Mouse (Mus musculus) embryonic stem cell, embryonic (primary cell): ENCODE measurements around the gene Procr.

Experiments used
- CTCF ChIA-PET, 4 experiments: fragments of 300-600 bp in 2 of 4; fragments of 350-600 bp in 2 of 4; sonication (Branson Sonifier 250); formaldehyde crosslinking; loops; one replicate each; lab custom pipeline; 2022; ENCODE audit warnings: inconsistent platforms in 2 of 4; lab: Charles Lee
- POLR2A ChIA-PET, 4 experiments: fragments of 300-600 bp in 2 of 4; fragments of 350-600 bp in 2 of 4; sonication (Branson Sonifier 250); formaldehyde crosslinking; loops; one replicate each; lab custom pipeline; 2022; ENCODE audit warnings: antibody characterized with exemption in 4 of 4, inconsistent platforms in 1 of 4; lab: Charles Lee

Gene Procr

GRCm38 (mm10) chr2:155776824-155777687 lies 26.1 kb downstream of the Procr start:
- ChIA-PET POLR2A (interaction anchor here in 3 of 4 experiments (0.5 to 1.9 kb wide), 8 partner anchors 85 to 473 kb away, joined by 3 to 5 read pairs (median 4); partner anchors contain the start of genes Trpc4ap (in 2 of the 3), Cpne1 (in 1 of the 3), Rbm12 (in 1 of the 3) and Uqcc1 (in 1 of the 3)), CTCF (interaction anchor here in 3 of 4 experiments (0.6 to 2.7 kb wide), 6 partner anchors 12 to 838 kb away, joined by 3 to 9 read pairs (median 4); partner anchors contain the start of gene Trpc4ap (in 1 of the 3))

GRCm38 (mm10) chr2:155777688-155777985 lies 26.7 kb downstream of the Procr start:
- POLR2A ChIA-PET, result interaction anchor here in 1 of 4 experiments (0.6 kb wide), 2 partner anchors 118 to 472 kb away, joined by 3 to 4 read pairs; no protein-coding TSS in a partner anchor
- CTCF ChIA-PET, result interaction anchor here in 1 of 4 experiments (0.9 kb wide), 1 partner anchor 85 kb away, joined by 3 read pairs; the partner anchor contains the start of gene Trpc4ap

DNA sequence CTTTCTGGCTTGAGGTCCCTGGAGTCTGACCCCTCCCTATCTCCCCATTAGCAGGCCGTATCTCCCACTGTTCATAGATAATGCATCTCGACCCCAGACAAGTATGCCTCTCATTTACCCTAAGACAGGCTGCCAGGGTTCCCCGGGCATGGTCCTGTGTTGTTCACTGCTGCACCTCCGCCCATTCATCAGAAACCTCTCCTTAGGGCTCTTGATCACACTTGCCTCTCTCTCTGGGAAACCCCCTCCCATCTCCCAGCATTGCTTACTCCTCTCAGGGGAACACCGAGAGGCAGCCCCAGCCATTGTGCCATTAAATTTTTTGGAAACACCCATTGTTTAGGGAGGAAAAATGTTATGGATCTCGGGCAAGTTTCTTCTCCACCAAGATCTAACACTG lies 27.1 kb downstream of the Procr start:
- POLR2A ChIA-PET, result interaction anchor here in 1 of 4 experiments (0.6 kb wide), 2 partner anchors 117 to 472 kb away, joined by 3 to 4 read pairs; no protein-coding TSS in a partner anchor
- CTCF ChIA-PET, result interaction anchor here in 1 of 4 experiments (0.9 kb wide), 1 partner anchor 86 kb away, joined by 3 read pairs; the partner anchor contains the start of gene Trpc4ap

DNA sequence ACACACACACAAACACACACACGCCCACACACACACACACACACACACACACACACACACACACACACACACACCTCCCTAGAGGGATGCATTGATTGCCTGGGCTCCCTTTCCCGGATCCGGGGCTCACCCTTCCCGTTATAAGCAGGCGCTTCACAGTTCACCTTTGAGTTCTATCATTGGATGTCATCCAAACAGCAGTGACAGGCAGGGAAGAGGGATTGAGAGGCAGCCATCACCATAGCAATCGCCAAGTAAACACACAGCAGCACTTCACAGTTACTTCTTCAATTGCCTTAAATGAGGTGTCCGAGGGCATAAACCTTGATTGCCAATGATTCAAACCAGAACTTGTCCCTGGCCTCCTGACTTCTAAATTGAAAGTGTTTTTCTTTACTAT lies 28.1 kb downstream of the Procr start:
- ChIA-PET POLR2A (no interaction called here), CTCF (no interaction called here)

DNA sequence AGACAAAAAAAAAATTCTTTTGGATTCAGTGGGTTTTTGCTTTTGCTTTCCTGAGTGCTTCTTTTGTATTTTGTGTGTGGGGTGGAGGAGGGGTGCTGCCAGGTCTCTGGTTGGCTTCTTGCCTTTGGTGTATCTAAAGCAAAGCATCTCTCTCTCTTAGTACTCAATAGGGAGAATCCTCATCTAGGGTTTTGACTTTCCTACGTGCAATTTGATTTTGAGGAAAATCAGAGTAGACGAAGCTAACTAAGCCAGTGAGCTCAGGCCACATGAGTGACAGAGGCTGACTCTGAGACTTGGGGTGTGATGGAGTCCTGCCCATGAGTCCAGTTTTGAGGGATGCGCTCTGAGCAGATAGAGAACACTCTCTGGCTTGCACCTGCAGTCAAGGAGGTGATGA lies 28.6 kb downstream of the Procr start:
- CTCF ChIA-PET, result no interaction called here
- POLR2A ChIA-PET, result no interaction called here

GRCm38 (mm10) chr2:155784534-155784933 lies 33.6 kb downstream of the Procr start:
- CTCF ChIA-PET, result interaction anchor here in 2 of 4 experiments (1.1 to 1.5 kb wide), 2 partner anchors 19 to 29 kb away, joined by 3 to 4 read pairs; no protein-coding TSS in a partner anchor
- POLR2A ChIA-PET, result interaction anchor here in 1 of 4 experiments (1.5 kb wide), 1 partner anchor 8 kb away, joined by 5 read pairs; no protein-coding TSS in a partner anchor

DNA sequence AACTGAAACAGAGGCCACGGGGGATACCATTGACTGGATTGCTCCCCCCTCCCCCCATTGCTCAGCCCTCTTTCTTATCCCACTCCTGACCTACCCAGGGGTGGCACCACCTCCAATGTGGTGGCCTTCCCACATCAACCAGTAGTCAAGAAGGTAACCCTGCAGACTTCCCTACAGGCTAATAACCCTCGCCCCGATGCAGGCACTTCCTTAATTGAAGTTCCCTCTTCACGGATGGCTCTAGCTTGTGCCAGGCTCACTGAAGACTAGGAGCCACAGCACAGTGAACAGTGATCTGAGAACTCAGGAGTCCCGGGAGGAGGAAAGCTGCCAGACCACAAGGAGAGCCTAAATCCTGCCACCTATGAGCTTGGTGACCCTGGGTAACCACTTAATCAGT lies 36.0 kb downstream of the Procr start:
- CTCF ChIA-PET, result interaction anchor here in 1 of 4 experiments (1.2 kb wide), 1 partner anchor 11 kb away, joined by 3 read pairs; no protein-coding TSS in a partner anchor
- POLR2A ChIA-PET, result no interaction called here

DNA sequence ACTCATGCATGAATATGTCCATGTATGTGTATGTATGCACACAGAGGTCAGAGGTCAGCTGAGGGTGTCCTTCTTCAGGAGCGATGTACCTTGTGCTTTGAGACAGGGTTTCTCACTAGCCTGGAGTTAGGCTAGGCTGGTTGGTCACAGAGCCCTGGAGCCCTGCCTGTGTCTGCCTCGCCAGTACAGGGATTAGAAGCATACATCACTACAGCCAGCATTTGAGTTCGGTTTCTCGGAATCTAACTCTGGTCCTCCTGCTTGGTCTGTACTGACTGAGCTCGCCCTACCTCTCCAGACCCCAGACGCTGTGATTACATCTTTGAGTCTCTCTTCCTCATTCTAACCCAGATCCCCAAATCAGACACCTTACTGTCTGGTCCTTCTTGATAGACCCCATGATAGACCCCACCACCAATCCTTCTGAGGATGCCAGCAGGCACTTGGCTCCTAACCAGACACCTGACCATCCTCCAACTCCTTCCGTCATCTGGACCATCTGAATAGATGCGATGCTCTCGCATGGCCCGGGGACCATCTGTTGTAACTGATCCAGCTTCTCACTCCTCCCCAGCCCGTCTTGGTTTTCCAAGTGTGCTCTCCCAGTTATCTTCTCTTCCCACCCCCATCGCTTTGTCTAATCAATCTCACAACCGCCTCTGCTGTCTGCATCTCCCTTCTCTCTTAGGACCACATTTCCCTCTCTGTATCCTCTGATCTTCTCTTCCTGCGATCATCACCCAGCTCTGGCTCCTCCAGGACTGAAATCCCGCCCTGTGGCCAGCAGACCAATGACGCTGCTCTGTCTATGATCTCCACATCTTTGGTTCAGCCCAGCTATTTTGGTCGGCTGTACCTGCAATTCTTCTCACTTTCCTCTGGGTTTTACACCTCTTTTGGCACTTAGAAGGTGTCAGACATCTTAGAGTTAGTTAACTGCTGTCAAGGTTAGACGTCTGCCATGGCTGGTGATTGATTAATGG lies 37.3 kb downstream of the Procr start:
- ChIA-PET CTCF (interaction anchor here in 1 of 4 experiments (0.5 to 1.2 kb wide), 2 partner anchors 9 to 15 kb away, joined by 3 read pairs; no protein-coding TSS in a partner anchor), POLR2A (interaction anchor here in 1 of 4 experiments (0.7 kb wide), 1 partner anchor 310 kb away, joined by 4 read pairs; no protein-coding TSS in a partner anchor)

GRCm38 (mm10) chr2:155792899-155793298 lies 42.0 kb downstream of the Procr start:
- ChIA-PET POLR2A (interaction anchor here in 3 of 4 experiments (0.6 to 1.3 kb wide), 8 partner anchors 12 to 394 kb away, joined by 3 to 5 read pairs (median 3); partner anchors contain the start of gene Cep250 (in 2 of the 3)), CTCF (interaction anchor here (0.5 to 1.3 kb wide), 6 partner anchors 10 to 711 kb away, joined by 3 to 7 read pairs (median 3); no protein-coding TSS in a partner anchor)

DNA sequence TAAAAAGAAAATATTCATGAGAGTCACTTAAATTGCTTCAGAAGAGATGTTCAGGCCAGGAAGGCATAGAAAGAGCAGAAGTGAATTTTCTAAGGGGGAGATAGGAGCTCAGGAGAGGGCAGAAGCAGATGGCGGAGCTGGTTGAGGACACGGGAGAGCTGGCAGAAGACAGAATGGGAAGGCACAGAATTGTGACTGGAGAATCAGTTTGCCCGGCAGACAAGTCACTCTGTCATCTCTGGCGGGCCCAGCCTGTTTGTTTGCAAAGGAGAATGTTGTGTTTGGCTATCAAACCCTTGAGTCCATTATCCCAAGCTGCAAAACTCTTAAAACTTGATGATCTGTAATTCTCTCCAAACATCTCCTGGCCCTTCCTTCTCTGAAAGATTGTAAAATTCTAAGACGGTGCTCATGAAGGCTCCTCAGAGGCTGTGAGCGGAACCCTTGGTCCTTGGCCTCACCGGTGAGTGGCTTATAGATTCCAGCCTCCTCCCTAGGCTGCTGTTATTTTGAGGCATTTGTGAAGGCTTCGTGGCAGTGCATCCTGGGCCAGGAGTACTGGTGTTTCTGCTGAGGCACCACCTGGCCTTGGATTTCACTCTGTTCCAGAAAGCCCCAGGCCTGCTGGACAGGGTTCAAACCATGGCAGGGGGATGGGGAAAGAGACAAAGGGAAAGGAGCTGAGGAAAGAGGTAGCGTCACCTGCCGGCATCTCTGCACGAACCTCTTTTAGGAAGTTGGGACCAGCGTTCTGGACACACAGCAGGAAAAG lies 43.9 kb downstream of the Procr start:
- CTCF ChIA-PET, result interaction anchor here in 1 of 4 experiments (0.6 to 1.0 kb wide), 2 partner anchors 277 to 653 kb away, joined by 3 read pairs; partner anchors contain the start of genes Acss2 and Ggt7
- POLR2A ChIA-PET, result interaction anchor here in 1 of 4 experiments (1.5 kb wide), 1 partner anchor 13 kb away, joined by 3 read pairs; no protein-coding TSS in a partner anchor

GRCm38 (mm10) chr2:155798613-155799012 lies 47.7 kb downstream of the Procr start:
- CTCF ChIA-PET, result no interaction called here
- POLR2A ChIA-PET, result interaction anchor here in 3 of 4 experiments (0.6 to 0.9 kb wide), 3 partner anchors 27 to 508 kb away, joined by 3 to 7 read pairs (median 3); no protein-coding TSS in a partner anchor

GRCm38 (mm10) chr2:155802761-155803160 lies 51.8 kb downstream of the Procr start:
- CTCF ChIA-PET, result interaction anchor here (0.5 to 1.3 kb wide), 26 partner anchors 9 to 383 kb away, joined by 3 to 9 read pairs (median 3); partner anchors contain the start of genes Nfs1 (in 1 of the 4), Romo1 (in 1 of the 4) and Spag4 (in 1 of the 4)

GRCm38 (mm10) chr2:155804053-155804452 lies 53.1 kb downstream of the Procr start:
- ChIA-PET POLR2A (interaction anchor here in 1 of 4 experiments (0.9 kb wide), 1 partner anchor 155 kb away, joined by 3 read pairs; no protein-coding TSS in a partner anchor), CTCF (interaction anchor here in 1 of 4 experiments (1.5 kb wide), 1 partner anchor 23 kb away, joined by 4 read pairs; no protein-coding TSS in a partner anchor)

More at GRCm38 (mm10) chr2:155802761-155803160, 51.8 kb downstream of the Procr start:
- POLR2A ChIA-PET, result interaction anchor here in 1 of 4 experiments (1.0 kb wide), 1 partner anchor 50 kb away, joined by 3 read pairs; no protein-coding TSS in a partner anchor
